Mouse (Mus musculus): ENCODE data around the gene Zfp1.
A peak's percentile ranks its signal among the peaks of the same experiment; 100 is the strongest.

Zfp1 gene

DNA sequence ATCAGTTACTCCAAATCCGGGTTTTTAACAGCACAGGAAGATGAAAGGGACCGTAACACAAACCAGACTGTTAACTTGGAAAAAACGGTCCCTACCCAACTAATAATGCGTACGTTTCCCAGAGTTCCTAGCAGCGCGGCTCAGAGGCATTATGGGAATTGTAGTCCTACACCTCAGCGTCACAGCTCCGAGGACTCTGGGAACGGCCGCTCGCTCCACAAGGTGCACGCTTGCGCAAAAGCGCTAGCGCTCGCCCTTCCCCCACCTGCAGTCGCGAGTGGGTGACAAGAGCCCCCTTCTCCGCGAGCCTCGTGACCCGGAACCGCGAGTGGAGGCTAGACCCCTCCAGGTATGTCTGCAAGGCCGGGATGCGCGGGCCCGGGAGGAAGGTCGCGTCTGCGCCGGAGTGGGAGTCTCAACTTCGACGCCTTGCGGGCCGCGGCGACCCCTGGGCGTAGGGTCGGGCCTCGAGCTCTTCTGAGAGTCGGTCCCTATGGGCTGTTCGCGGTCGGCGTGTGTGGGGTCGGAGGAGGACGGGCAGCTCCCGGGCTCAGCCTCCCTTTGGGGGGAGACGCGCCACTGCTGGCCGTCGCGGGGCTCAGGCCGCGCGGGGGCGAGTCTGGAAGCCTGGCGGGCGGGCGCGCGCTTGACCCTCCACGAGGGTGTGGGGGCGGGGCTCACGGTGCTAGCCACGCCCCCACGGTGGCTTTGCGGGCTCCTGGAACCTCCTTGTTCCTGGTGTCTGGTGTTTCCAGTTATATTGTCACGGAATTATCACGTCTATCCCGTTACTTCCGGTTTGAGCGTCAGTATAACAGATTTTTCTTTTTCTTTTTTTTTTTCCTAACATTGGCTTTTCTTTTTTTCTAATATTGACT, at the start of gene Zfp1:
Gene Zfp1, plus strand, starts transcription at position 138 of the 878 bp plus-strand sequence.
- peak; percentile 96 for DNase-seq (ENCODE audit: low read depth, low spot score)

DNA sequence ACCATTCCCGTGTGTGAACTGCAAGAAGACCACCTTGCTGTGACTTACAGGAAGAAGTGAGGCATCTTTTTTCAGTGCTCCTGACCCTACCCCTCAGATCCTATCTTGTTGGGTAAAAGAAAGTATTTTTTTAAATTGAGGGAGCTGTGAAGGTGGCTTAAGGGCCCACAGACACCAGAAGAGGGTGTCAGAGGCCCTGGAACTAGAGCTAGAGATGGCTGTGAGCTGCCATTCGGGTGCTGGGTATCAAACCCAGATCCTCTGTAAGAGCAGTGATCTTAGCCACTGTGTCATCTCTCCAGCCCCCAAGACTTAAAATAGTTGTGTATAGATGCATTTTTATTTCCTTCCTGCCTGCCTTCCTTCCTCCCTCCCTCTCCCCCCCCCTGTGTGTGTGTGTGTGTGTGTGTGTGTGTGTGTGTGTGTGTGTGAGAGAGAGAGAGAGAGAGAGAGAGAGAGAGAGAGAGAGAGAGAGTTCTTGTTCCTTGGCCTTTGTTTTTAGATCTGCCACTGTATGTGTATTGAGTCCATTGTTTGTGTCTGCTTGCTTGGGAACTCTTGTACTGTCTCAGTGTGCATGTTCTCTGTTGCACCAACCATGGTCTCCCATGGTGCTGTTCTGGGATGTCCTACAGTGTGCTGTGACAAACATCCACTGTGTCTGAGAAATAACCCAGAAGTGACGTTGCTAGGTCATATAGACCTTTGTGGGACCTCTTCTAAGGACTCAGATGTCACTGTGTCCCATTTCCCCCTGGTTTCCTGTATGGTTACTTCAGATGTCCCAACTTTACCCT, 49.0 kb upstream of the Zfp1 start:
- DNase-seq (ENCODE audit: low read depth, low spot score) = no peak

GRCm38 (mm10) chr8:111594951-111595350, 48.2 kb upstream of the Zfp1 start:
- DNase-seq (ENCODE audit: low read depth, low spot score) = no peak

GRCm38 (mm10) chr8:111595712-111596484, 47.3 kb upstream of the Zfp1 start:
- DNase-seq (ENCODE audit: low read depth, low spot score) = no peak

- no peak for DNase-seq (ENCODE audit: low read depth, low spot score)
These were observed 46.7 kb upstream of the Zfp1 start for GRCm38 (mm10) chr8:111596485-111596821.

- DNase-seq (ENCODE audit: low read depth, low spot score) = no peak
These were observed 45.9 kb upstream of the Zfp1 start for GRCm38 (mm10) chr8:111597310-111597709.

DNA sequence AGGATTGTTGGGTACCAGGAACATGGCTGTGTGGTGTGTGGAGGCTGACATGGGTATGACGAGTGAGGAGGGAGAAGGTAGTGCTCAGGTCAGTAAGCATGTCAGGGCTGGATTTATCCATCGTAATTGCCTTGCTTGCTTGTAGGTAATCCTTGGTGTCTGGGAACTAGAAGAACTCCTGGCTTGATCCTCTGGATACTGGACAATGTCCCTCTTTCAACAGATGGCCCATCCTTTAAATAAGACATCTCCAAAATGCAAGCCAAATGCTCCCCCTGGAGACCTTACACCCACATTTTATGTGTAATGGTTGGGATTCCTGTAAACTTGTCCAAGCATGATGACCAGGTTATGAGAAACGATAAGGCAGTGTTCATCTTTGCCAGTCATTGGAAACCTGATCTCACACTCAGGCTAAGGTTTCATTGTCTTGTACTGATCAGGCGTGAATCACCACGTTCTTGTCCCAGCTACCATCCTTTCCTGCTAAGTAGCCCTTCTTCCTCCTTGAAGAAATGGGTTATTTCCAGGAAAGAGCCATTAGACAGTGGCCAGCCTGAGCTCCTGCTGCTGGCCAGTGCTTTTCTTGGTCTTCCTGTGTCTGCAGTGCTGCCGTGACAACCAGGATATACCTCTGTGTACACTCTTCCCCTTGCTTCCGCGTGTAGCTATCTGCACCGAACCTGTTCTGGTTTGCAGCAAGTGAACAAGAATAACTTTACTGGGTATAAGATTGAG, 43.3 kb upstream of the Zfp1 start:
- DNase-seq (ENCODE audit: low read depth, low spot score) = no peak

DNA sequence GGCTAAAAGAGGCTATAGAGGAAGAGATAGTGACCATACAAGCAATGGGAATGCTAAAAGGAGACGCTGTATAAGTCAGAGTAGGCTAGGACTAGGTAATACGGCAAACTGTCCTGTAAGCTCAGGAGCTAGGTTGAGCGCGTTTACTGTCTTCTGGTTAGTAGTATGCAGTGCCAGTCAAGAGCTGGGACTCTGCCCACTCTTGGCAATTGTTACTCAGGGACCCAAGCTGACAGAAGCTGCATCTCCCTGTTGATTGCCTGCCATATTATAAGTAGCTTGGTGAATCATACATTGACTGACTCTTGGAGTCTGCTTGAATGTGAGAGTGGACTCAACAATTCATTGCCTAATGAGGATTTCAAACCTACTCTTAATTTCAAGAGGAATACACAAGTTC, 41.2 kb upstream of the Zfp1 start:
- no peak for DNase-seq (ENCODE audit: low read depth, low spot score)

DNA sequence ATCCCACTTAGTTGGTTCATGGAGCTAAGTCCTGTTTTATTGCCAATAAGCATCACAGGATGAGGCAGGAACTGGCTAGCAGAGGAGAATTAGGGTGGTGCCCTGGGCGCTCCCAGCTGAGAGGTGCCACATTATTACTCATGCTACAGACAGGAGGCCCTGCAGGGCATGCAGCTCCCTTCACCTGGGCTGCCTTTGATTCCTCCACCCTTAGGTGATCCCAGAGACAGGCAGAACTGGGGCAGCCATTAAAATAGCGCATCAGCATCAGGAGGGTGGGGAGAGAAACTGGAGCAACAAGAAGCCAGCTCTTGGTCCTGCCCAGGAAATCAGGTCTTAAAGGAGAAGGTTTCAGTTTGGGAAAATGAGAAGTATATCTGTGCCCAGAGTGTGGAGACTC, 38.2 kb upstream of the Zfp1 start:
- no peak for DNase-seq (ENCODE audit: low read depth, low spot score)

GRCm38 (mm10) chr8:111606961-111607360, 36.2 kb upstream of the Zfp1 start:
- DNase-seq (ENCODE audit: low read depth, low spot score) = no peak

DNA sequence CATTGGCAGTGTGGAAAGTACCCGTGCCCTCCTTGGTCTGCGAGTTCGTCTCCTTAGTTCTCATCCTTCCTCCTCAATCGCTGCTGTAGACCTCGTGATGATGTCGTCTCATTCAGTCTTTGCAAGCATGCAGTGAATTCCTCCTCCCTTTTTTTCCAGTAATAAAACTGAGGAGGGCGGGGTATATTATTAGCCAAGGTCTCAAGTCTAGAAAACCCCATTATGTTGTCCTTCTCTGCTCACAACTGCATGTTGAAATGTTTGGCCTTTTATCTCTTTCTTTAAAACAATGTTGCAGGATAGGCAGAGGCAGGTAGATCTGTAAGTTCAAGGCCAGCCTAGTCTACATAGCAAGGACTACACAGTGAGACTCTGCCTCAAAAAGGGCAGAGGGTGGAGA, 35.8 kb upstream of the Zfp1 start:
- no peak for DNase-seq (ENCODE audit: low read depth, low spot score)

DNA sequence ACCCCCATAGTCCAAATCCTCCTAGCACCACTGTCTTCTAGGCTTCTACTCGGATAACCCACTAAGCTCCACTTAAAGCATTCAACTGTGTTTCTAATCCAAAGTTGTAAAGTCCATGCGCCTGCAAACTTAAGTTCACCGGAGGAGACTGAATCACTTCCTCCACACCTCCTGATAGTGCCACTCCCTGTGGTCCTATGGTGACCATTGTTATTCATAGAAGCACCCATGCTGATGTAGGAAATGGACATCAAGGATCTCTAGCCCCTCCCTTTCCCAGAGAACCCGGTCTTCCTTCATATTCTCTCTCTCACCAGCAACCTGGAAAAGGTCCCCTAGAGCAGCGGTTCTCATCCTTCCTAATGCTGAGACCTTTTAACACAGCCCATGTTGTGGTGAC, 30.0 kb upstream of the Zfp1 start:
- no peak for DNase-seq (ENCODE audit: low read depth, low spot score)

DNA sequence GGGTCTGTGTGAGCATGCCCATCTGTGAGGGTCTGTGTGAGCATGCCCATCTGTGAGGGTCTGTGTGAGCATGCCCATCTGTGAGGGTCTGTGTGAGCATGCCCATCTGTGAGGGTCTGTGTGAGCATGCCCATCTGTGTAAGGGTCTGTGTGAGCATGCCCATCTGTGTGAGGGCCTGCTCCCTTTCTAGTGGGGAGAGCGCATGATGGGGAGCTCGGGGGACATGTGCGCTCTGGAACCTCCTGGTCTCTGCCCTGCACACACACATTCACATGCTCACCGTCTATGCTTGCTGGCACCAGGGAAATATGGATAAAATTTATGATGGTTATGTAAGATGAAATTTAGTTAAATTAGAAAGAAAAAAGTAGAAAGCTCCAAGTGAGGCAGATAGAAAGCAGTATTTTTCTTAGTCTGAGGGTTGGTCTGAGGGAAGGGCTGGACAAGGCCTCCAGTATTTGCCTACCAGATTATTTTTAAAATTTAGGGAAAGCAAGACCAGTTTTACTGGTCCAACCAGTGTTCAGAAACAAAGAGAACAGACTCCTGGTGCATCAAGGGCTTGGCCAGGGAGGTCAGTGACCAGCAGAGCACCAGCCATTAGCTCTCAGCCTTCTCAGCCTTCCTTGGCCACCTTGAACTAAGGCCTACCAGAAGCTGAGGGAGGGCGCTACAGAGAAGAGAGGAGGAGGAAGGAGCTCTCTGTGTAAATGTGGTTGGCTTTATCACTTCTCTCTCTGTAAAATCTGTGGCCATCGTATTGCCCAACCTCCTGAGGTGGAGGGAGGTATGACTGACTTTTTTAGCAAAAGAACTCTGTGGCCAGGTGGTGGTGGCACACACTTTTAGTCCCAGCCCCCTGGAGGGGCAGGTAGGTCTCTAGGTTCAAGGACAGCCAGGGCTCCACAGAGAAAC, 28.2 kb upstream of the Zfp1 start:
- no peak for DNase-seq (ENCODE audit: low read depth, low spot score)

DNA sequence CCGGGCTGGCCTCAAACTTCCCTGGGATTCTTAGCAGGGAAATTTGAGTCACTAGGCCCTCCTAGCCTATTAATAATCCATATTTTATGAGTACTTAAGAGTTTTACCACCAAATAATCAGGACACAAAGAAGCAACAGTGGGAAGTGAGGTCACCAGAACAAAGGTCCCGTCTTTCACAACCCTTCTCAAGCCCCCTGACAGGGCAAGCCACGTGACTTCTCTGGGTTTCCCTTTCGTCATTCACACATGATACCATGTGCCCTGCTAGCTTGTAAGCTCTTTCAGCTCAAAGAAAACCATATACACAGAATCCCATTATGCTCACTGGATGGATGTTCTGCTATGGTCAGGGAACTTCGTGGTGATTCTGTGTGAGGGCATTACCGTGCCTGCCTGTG, 25.4 kb upstream of the Zfp1 start:
- DNase-seq (ENCODE audit: low read depth, low spot score) = no peak

- no peak for DNase-seq (ENCODE audit: low read depth, low spot score)
These were observed 24.9 kb upstream of the Zfp1 start for GRCm38 (mm10) chr8:111618273-111618672.

GRCm38 (mm10) chr8:111619936-111620335, 23.3 kb upstream of the Zfp1 start:
- DNase-seq (ENCODE audit: low read depth, low spot score) = no peak

DNA sequence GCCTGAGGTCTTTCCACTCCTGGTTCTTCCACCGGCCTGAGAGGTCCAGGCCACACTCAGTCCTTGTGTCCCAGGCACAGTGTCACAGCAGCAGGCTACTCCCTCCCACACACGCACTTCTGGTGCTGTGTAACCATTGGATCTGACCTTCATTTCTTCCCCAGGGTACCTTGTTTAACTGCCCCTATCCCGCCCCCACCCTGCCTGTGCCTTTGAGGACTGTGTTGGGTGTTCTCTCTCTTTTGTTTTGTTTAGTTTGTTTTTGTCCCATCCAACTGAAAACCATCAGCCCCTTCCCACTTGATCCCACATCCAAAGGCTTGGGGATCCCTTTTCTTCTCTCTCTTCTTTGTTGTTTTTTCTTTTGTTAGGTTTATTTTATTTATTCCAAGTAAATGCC, 21.1 kb upstream of the Zfp1 start:
- no peak for DNase-seq (ENCODE audit: low read depth, low spot score)

GRCm38 (mm10) chr8:111622553-111622952, 20.6 kb upstream of the Zfp1 start:
- DNase-seq (ENCODE audit: low read depth, low spot score) = no peak

DNA sequence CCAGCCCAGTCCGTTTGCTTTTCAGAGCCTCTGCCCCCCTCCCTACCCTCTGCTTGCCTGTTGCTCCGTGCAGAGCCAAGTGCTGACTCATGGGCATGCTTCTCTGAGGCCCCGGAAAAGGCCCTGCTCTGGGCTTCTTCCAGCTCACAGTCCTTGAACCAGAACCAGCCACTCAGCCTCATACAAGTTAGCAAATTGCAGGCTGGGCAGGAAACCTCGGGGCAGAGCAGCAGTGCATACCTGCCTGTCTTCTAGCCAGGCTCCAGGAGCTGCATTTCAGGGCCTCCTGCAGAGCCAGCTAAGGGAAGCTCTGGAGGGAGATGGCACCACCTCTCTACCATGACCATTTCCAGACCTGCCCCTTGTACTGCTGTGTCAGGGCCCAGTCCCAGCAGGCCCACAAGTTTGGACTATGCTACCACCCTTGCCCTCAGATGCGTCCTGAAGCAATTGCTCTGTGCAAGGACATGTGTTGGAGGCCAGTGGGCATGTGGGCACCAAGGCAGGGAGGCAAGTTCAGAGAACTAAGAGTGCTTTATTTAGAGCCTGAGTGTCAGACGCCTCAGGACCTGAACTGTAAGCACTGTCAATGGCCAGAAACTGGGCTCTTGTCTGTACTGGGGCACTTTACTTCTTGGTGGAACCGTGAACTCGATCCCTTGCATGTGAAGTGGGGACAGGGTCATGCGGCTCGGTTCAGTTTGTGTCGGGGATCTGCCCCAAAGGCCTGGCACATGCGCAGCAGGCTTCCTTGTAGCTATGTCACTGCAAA, 18.9 kb upstream of the Zfp1 start:
- no peak for DNase-seq (ENCODE audit: low read depth, low spot score)

GRCm38 (mm10) chr8:111624853-111625221, 18.4 kb upstream of the Zfp1 start:
- DNase-seq (ENCODE audit: low read depth, low spot score) = no peak

Measured in forelimb bud, embryonic 11.5 days (tissue).